Mouse (Mus musculus) small intestine, adult 2 months (tissue): ENCODE measurements around the gene Hltf.

Source experiments
- CTCF ChIP-seq: fragments of 200-500 bp; IDR thresholded peaks from 2 replicates; pipeline ENCODE4 v1.5.1; 2012; ENCODE audit warnings: low read depth, mild to moderate bottlenecking, control low read depth, inconsistent platforms, low read length, moderate library complexity, mixed read lengths; ENCODE audit not compliant: insufficient replicate concordance, insufficient read length; ENCODE audit errors: extremely low read depth
- POLR2A ChIP-seq: fragments of 200-500 bp; IDR thresholded peaks from 2 replicates; pipeline ENCODE4 v1.6.1; 2012; ENCODE audit warnings: low read depth, mild to moderate bottlenecking, control low read depth, inconsistent platforms, low read length, moderate library complexity

DNA sequence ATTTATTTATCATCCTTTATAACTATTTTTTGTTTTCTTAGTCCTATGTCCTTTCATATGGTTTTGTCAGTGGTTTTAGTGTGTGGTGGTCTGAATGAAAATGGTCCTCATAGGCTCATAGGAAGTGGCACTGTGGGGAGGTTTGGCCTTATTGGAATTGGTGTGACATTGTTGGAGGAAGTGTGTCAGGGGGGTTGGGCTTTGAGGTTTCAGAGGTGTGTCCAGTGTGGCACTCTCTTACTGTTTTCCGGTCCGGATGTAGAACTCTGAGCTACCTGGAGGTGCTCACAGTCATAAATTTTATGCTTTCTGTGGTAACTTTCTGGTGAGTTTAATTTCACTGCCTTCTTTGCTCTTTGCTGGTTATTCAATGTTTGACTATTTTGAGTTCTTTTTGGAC is 47.2 kb downstream of the Hltf start:
- no peak for TF ChIP-seq POLR2A
- TF ChIP-seq CTCF = no peak
